Mouse (Mus musculus) E14TG2a.4 (cell line): ENCODE data around the gene 2010111I01Rik.

ENCODE experiments used
- CTCF ChIP-seq: conservative IDR thresholded peaks from 2 replicates; pipeline ENCODE4 v1.5.1; 2014; ENCODE audit warnings: low read length
- NANOG ChIP-seq: IDR thresholded peaks from 2 replicates; pipeline ENCODE4 v1.6.1; 2014; ENCODE audit warnings: borderline replicate concordance, low read length, mixed read lengths

GRCm38 (mm10) chr13:62916675-62917074, 48.0 kb upstream of the 2010111I01Rik start:
- TF ChIP-seq CTCF (no peak), NANOG (no peak)
